Mouse (Mus musculus) activated CD4-positive, CD25-positive, alpha-beta regulatory T cell, adult 4 months (primary cell): Measurements from ENCODE around the gene Rnf149. TPM values are rescaled to one million over a fixed set of nuclear protein-coding genes. Genes with fewer than 3 reads are reported as not detected.
A peak's percentile ranks its signal among the peaks of the same experiment; 100 is the strongest.

Experiments
- ATAC-seq: one replicate; pipeline ENCODE4 v1.8.0; 2017
- polyA plus RNA-seq, 2 experiments: library from polyadenylated mRNA; unstranded; fragments of 100-300 nt; shearing (Covaris generic); gene quantifications; one replicate each; pipeline ENCODE4 v1.2.1; 2017

The Rnf149 gene
- polyA plus RNA-seq, 2 experiments from 2014 or later, result 19.8 to 26.7 TPM

GRCm38 (mm10) chr1:39575778-39576375, 1.3 kb downstream of the Rnf149 start:
- ATAC-seq, result peak; percentile 17

GRCm38 (mm10) chr1:39573890-39574289, 3.3 kb downstream of the Rnf149 start:
- ATAC-seq, result no peak

GRCm38 (mm10) chr1:39571653-39572052, 5.6 kb downstream of the Rnf149 start:
- peak; percentile 44 for ATAC-seq

- no peak for ATAC-seq
These were observed 9.1 kb downstream of the Rnf149 start for GRCm38 (mm10) chr1:39568079-39568478.

- no peak for ATAC-seq
These were observed 12.6 kb downstream of the Rnf149 start for GRCm38 (mm10) chr1:39564603-39565002.

GRCm38 (mm10) chr1:39563161-39563560, 14.0 kb downstream of the Rnf149 start:
- no peak for ATAC-seq

- ATAC-seq, result no peak
These were observed 15.3 kb downstream of the Rnf149 start for GRCm38 (mm10) chr1:39561920-39562319.

- peak; percentile 69 for ATAC-seq
These were observed 18.2 kb downstream of the Rnf149 start for GRCm38 (mm10) chr1:39559009-39559408.

- peak; percentile 23 for ATAC-seq
These were observed 21.4 kb downstream of the Rnf149 start for GRCm38 (mm10) chr1:39555556-39556415.

GRCm38 (mm10) chr1:39549831-39550230, 27.4 kb downstream of the Rnf149 start:
- no peak for ATAC-seq

GRCm38 (mm10) chr1:39547238-39547637, 30.0 kb downstream of the Rnf149 start:
- no peak for ATAC-seq

- ATAC-seq, result no peak
These were observed 30.9 kb downstream of the Rnf149 start for GRCm38 (mm10) chr1:39546160-39546866.

GRCm38 (mm10) chr1:39545589-39545988, 31.6 kb downstream of the Rnf149 start:
- no peak for ATAC-seq

- ATAC-seq, result no peak
These were observed 36.6 kb downstream of the Rnf149 start for GRCm38 (mm10) chr1:39540592-39540991.

GRCm38 (mm10) chr1:39537631-39538380, 39.4 kb downstream of the Rnf149 start:
- ATAC-seq, result no peak

- no peak for ATAC-seq
These were observed 40.5 kb downstream of the Rnf149 start for GRCm38 (mm10) chr1:39536701-39537100.

- peak; percentile 81 for ATAC-seq
These were observed 41.5 kb downstream of the Rnf149 start for GRCm38 (mm10) chr1:39535515-39536311.

GRCm38 (mm10) chr1:39534831-39535230, 42.4 kb downstream of the Rnf149 start, which contains the start of gene Cnot11:
Cnot11 (plus strand) TSS chr1:39534992.
- no peak for ATAC-seq

- ATAC-seq, result no peak
These were observed 43.3 kb downstream of the Rnf149 start for GRCm38 (mm10) chr1:39533917-39534316.

GRCm38 (mm10) chr1:39531036-39531435, 46.2 kb downstream of the Rnf149 start:
- no peak for ATAC-seq

GRCm38 (mm10) chr1:39530258-39530943, 46.8 kb downstream of the Rnf149 start:
- ATAC-seq, result peak; percentile 60
